Mouse (Mus musculus) hematopoietic multipotent progenitor cell, adult 10-12 weeks (in vitro differentiated cells): Measurements from ENCODE around the gene Btg4. TPM values are rescaled to one million over a fixed set of nuclear protein-coding genes. Genes with fewer than 3 reads are reported as not detected.

Source experiments
- polyA plus RNA-seq: library from polyadenylated mRNA; stranded (reverse); fragments of >175 nt; gene quantifications from 2 replicates; pipeline ENCODE4 v1.2.3, GENCODE M21; 2012; ENCODE audit warnings: low replicate concordance

Gene Btg4
- polyA plus RNA-seq: not detected in 2 replicates

GRCm38 (mm10) chr9:51060601-51061000 lies at the start of gene Btg4:
Gene Btg4, plus strand, starts transcription at chr9:51060901.

GRCm38 (mm10) chr9:51076979-51077315 lies 16.2 kb downstream of the Btg4 start, which contains the start of gene Layn:
Gene Layn, minus strand, starts transcription at chr9:51077094.

GRCm38 (mm10) chr9:51101756-51102425 lies 41.2 kb downstream of the Btg4 start, which contains the start of gene 4833427G06Rik:
Gene 4833427G06Rik, minus strand, starts transcription at chr9:51102078.

GRCm38 (mm10) chr9:51165312-51166180 lies 104.8 kb downstream of the Btg4 start, which contains the start of gene Gm32742:
Gene Gm32742, minus strand, starts transcription at chr9:51165517.

Other genes starting within 250 kb of the Btg4 start
- 4.3 and 4.8 TPM in 2 replicates for gene Ppp2r1b, start 215.6 kb upstream of the Btg4 start, polyA plus RNA-seq
- 22.3 and 25.0 TPM in 2 replicates for gene Sik2, start 51.8 kb upstream of the Btg4 start, polyA plus RNA-seq
- gene Layn, start 16.2 kb downstream of the Btg4 start, polyA plus RNA-seq: 0.21 and 0.87 TPM in 2 replicates
- not detected in 2 replicates for gene 4833427G06Rik, start 41.2 kb downstream of the Btg4 start, polyA plus RNA-seq
- gene Gm32742, start 104.6 kb downstream of the Btg4 start, polyA plus RNA-seq: 0.03 and 0.09 TPM in 2 replicates
- gene Pou2af1, start 152.8 kb downstream of the Btg4 start, polyA plus RNA-seq: 606 and 1,021 TPM in 2 replicates
- not detected in 2 replicates for gene Colca2, start 217.7 kb downstream of the Btg4 start, polyA plus RNA-seq